Mouse (Mus musculus): ENCODE measurements at regions not wholly inside any gene's neighbourhood (a gene's known extent, or its start where the extent isn't known, plus 50 kb on each side); places are given as distances from the start of the nearest gene placed in this dataset.
A peak's percentile ranks its signal among the peaks of the same experiment; 100 is the strongest.

GRCm38 (mm10) chr8:89304116-89304515, 260.2 kb upstream of the Sall1 start:
- ATAC-seq: no peak
- Histone ChIP-seq H3K9ac (ENCODE audit: low read depth, low read length) (no peak overlapping the region), H3K27ac (ENCODE audit: low read length) (no peak overlapping the region), H3K27me3 (replicated peaks; ENCODE audit: control insufficient read depth, insufficient read depth, low read length) (no peaks in the 10 kb centered on the region), H3K4me2 (ENCODE audit: low read depth, low read length) (no peak overlapping the region), H3K4me1 (ENCODE audit: control insufficient read depth, insufficient read depth, low read length) (peaks cover 4% of the 10 kb centered on the region; the same call in 1 of the 2 replicates), H3K4me3 (ENCODE audit: low read length) (no peak overlapping the region), H3K9me3 (ENCODE audit: control insufficient read depth, low read length) (no peaks in the 10 kb centered on the region), H3K36me3 (ENCODE audit: control insufficient read depth, insufficient read depth, low read length) (no peaks in the 10 kb centered on the region)
- 74% methylated on average over 10 of the region's 10 CpGs for WGBS

DNA sequence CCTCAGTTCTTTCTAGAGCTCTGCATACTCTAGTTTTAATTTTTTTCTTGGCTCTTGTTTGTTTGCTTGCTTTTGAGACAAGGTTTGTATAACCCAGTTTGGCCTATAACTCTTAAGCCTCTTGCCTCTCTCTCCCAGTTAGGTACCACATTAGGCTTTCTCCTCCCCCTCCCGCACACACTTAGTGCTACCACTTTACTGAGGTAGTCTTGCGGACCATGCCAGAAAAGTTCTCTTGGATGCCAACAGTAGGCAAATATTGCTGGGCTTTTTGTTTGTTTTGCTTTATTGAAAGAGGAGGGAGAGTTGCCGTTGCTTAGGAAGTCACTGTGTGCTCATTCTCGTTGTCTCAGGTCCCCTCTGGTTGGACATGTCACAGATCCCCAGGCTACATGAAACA, 259.4 kb upstream of the Sall1 start:
- WGBS: 71% methylated on average over 4 of the region's 4 CpGs
- no peaks in the 10 kb centered on the region for H3K27me3 ChIP-seq (replicated peaks; ENCODE audit: control insufficient read depth, insufficient read depth, low read length)

GRCm38 (mm10) chr8:89299637-89300036, 255.7 kb upstream of the Sall1 start:
- H3K4me1 ChIP-seq (ENCODE audit: control insufficient read depth, insufficient read depth, low read length): no peaks in the 10 kb centered on the region
- no peaks in the 10 kb centered on the region for H3K9me3 ChIP-seq (ENCODE audit: control insufficient read depth, low read length)
- no peak overlapping the region for H3K9ac ChIP-seq (ENCODE audit: low read depth, low read length)
- no peaks in the 10 kb centered on the region for H3K27me3 ChIP-seq (replicated peaks; ENCODE audit: control insufficient read depth, insufficient read depth, low read length)
- H3K36me3 ChIP-seq (ENCODE audit: control insufficient read depth, insufficient read depth, low read length): no peaks in the 10 kb centered on the region
- WGBS: 65% methylated on average over 4 of the region's 4 CpGs
- no peak overlapping the region for H3K4me2 ChIP-seq (ENCODE audit: low read depth, low read length)
- no peak overlapping the region for H3K4me3 ChIP-seq (ENCODE audit: low read length)
- no peak overlapping the region for H3K27ac ChIP-seq (ENCODE audit: low read length)
- no peak for ATAC-seq

More for the DNA sequence above, 259.4 kb upstream of the Sall1 start:
- Histone ChIP-seq H3K4me1 (ENCODE audit: control insufficient read depth, insufficient read depth, low read length) (peaks cover 4% of the 10 kb centered on the region; the same call in 1 of the 2 replicates), H3K4me3 (ENCODE audit: low read length) (no peak overlapping the region), H3K27ac (ENCODE audit: low read length) (no peak overlapping the region), H3K4me2 (ENCODE audit: low read depth, low read length) (no peak overlapping the region), H3K9me3 (ENCODE audit: control insufficient read depth, low read length) (no peaks in the 10 kb centered on the region), H3K9ac (ENCODE audit: low read depth, low read length) (no peak overlapping the region), H3K36me3 (ENCODE audit: control insufficient read depth, insufficient read depth, low read length) (no peaks in the 10 kb centered on the region)
- ATAC-seq: no peak

DNA sequence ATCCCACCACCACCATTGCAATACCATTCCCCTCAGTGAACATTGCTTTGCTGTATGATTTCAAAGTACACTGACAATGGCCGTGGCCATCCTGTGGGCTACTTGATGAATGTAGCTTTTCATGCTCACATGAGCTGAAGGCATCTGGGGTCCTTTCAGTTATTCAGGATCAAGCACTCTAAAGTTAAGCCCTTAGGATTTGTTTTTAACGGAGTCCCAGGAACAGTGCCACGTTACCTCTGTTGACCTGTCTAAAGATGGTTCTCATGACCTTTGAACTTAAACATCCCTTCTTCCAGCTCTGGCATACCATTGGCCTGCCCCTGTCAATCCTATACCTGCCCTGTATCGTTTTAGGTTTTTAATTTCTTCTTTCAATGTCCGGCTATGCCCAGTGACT, 251.7 kb upstream of the Sall1 start:
- ATAC-seq: no peak
- H3K27me3 ChIP-seq (replicated peaks; ENCODE audit: control insufficient read depth, insufficient read depth, low read length): no peaks in the 10 kb centered on the region
- 63% methylated on average over 5 of the region's 5 CpGs for WGBS
- no peak overlapping the region for H3K4me3 ChIP-seq (ENCODE audit: low read length)
- no peak overlapping the region for H3K27ac ChIP-seq (ENCODE audit: low read length)
- no peak overlapping the region for H3K4me2 ChIP-seq (ENCODE audit: low read depth, low read length)
- H3K9me3 ChIP-seq (ENCODE audit: control insufficient read depth, low read length): no peaks in the 10 kb centered on the region
- no peaks in the 10 kb centered on the region for H3K36me3 ChIP-seq (ENCODE audit: control insufficient read depth, insufficient read depth, low read length)
- no peaks in the 10 kb centered on the region for H3K4me1 ChIP-seq (ENCODE audit: control insufficient read depth, insufficient read depth, low read length)
- no peak overlapping the region for H3K9ac ChIP-seq (ENCODE audit: low read depth, low read length)

DNA sequence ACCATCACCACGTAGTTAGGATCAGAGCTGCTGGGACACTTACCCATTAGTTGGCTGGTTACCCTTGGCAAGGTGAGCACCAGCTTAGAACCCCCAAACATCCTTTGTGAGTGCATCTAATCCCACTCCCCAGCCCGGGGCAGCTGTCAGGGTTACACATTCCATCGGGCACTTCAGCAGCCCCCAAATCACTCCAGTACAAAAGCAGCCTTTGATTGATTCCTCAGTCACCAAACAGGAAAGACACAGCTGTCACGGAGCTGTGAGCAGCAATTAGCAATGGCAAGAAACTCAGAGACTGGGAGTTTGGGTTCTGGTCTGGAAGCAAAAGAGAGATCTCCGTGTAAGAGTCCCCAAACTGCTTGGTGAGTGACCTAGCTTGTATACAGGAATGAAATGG, 245.1 kb upstream of the Sall1 start:
- Histone ChIP-seq H3K4me1 (ENCODE audit: control insufficient read depth, insufficient read depth, low read length) (no peaks in the 10 kb centered on the region), H3K27ac (ENCODE audit: low read length) (no peak overlapping the region), H3K36me3 (ENCODE audit: control insufficient read depth, insufficient read depth, low read length) (no peaks in the 10 kb centered on the region), H3K9me3 (ENCODE audit: control insufficient read depth, low read length) (no peaks in the 10 kb centered on the region), H3K9ac (ENCODE audit: low read depth, low read length) (no peak overlapping the region), H3K4me3 (ENCODE audit: low read length) (no peak overlapping the region), H3K27me3 (replicated peaks; ENCODE audit: control insufficient read depth, insufficient read depth, low read length) (no peaks in the 10 kb centered on the region), H3K4me2 (ENCODE audit: low read depth, low read length) (no peak overlapping the region)
- WGBS: 16% methylated on average over 5 of the region's 5 CpGs
- no peak for ATAC-seq

- Histone ChIP-seq H3K4me2 (ENCODE audit: low read depth, low read length) (no peak overlapping the region), H3K36me3 (ENCODE audit: control insufficient read depth, insufficient read depth, low read length) (no peaks in the 10 kb centered on the region), H3K27me3 (replicated peaks; ENCODE audit: control insufficient read depth, insufficient read depth, low read length) (no peaks in the 10 kb centered on the region), H3K9ac (ENCODE audit: low read depth, low read length) (no peak overlapping the region), H3K27ac (ENCODE audit: low read length) (peak overlapping the region; percentile 38; the same call in 1 of the 2 replicates), H3K4me3 (ENCODE audit: low read length) (no peak overlapping the region), H3K4me1 (ENCODE audit: control insufficient read depth, insufficient read depth, low read length) (no peaks in the 10 kb centered on the region), H3K9me3 (ENCODE audit: control insufficient read depth, low read length) (no peaks in the 10 kb centered on the region)
- peak; percentile 78 for ATAC-seq
- 76% methylated on average over 14 of the region's 14 CpGs for WGBS
Measured at GRCm38 (mm10) chr8:89284871-89285564, 241.1 kb upstream of the Sall1 start.

DNA sequence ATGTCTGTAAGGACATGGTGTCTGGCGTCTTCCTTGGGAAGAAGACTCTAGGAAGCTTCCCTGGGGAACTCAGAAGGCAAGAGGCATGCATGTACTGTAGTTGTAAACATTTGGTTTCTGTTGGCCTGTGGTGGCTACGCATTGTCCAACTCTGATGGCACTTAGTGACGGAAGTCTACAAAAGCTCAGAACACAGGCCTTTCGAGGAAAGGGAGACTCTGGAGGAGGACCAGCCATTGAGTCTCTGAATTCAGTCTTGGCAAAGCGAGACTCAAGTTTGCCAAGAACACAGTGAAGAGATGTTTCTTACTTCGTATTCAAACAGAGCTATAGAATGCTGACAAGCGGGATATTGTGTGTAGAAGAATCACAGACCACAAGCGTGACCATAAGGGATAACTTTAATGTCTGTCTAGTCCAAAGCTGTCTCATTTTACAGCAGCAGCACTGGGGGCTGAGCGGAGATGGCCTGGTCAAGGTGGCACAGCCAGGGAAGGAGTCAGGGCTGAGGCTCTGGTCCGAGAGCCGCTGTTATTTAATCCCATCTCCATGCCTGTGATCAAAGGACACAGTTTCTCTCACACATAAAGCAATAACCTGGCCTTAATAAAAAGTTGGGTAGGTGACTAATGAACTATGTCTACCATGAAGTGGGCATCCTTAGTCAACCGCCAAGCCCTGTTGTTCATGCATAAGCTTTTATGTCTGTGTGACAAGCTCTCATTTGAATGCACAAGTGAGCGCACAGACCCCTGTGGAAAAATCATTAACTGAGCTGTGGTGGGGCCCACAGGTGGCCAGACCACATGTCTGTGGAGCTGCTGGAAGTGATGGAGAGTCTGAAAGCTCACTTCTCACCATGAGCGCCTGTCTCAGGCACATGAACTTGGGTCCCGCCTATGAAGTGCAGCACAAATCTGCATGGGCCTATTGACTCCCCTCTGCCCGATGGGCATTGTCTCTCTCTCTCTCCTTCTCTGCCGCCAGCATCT, 239.4 kb upstream of the Sall1 start:
- no peak overlapping the region for H3K27ac ChIP-seq (ENCODE audit: low read length)
- ATAC-seq: no peak
- no peak overlapping the region for H3K4me2 ChIP-seq (ENCODE audit: low read depth, low read length)
- no peaks in the 10 kb centered on the region for H3K4me1 ChIP-seq (ENCODE audit: control insufficient read depth, insufficient read depth, low read length)
- no peak overlapping the region for H3K9ac ChIP-seq (ENCODE audit: low read depth, low read length)
- H3K36me3 ChIP-seq (ENCODE audit: control insufficient read depth, insufficient read depth, low read length): no peaks in the 10 kb centered on the region
- WGBS: 90% methylated on average over 17 of the region's 17 CpGs
- no peak overlapping the region for H3K4me3 ChIP-seq (ENCODE audit: low read length)
- no peaks in the 10 kb centered on the region for H3K27me3 ChIP-seq (replicated peaks; ENCODE audit: control insufficient read depth, insufficient read depth, low read length)
- H3K9me3 ChIP-seq (ENCODE audit: control insufficient read depth, low read length): no peaks in the 10 kb centered on the region

- no peak overlapping the region for H3K4me3 ChIP-seq (ENCODE audit: low read length)
- peak; percentile 93 for ATAC-seq
- H3K36me3 ChIP-seq (ENCODE audit: control insufficient read depth, insufficient read depth, low read length): no peaks in the 10 kb centered on the region
- no peak overlapping the region for H3K9ac ChIP-seq (ENCODE audit: low read depth, low read length)
- WGBS: 55% methylated on average over 3 of the region's 3 CpGs
- no peaks in the 10 kb centered on the region for H3K4me1 ChIP-seq (ENCODE audit: control insufficient read depth, insufficient read depth, low read length)
- H3K27ac ChIP-seq (ENCODE audit: low read length): peak overlapping the region; percentile 75
- no peak overlapping the region for H3K4me2 ChIP-seq (ENCODE audit: low read depth, low read length)
- no peaks in the 10 kb centered on the region for H3K27me3 ChIP-seq (replicated peaks; ENCODE audit: control insufficient read depth, insufficient read depth, low read length)
- H3K9me3 ChIP-seq (ENCODE audit: control insufficient read depth, low read length): no peaks in the 10 kb centered on the region
Measured at GRCm38 (mm10) chr8:89279844-89280243, 235.9 kb upstream of the Sall1 start.

- 80% methylated on average over 6 of the region's 6 CpGs for WGBS
Measured at GRCm38 (mm10) chr8:89279142-89279541, 235.2 kb upstream of the Sall1 start.

More at GRCm38 (mm10) chr8:89279142-89279541, 235.2 kb upstream of the Sall1 start:
- ATAC-seq: no peak
- H3K27ac ChIP-seq (ENCODE audit: low read length): no peak overlapping the region
- H3K4me2 ChIP-seq (ENCODE audit: low read depth, low read length): no peak overlapping the region
- H3K9ac ChIP-seq (ENCODE audit: low read depth, low read length): no peak overlapping the region
- H3K4me3 ChIP-seq (ENCODE audit: low read length): no peak overlapping the region
- no peaks in the 10 kb centered on the region for H3K9me3 ChIP-seq (ENCODE audit: control insufficient read depth, low read length)
- no peaks in the 10 kb centered on the region for H3K36me3 ChIP-seq (ENCODE audit: control insufficient read depth, insufficient read depth, low read length)
- H3K4me1 ChIP-seq (ENCODE audit: control insufficient read depth, insufficient read depth, low read length): no peaks in the 10 kb centered on the region
- no peaks in the 10 kb centered on the region for H3K27me3 ChIP-seq (replicated peaks; ENCODE audit: control insufficient read depth, insufficient read depth, low read length)

Data from intestine, embryonic 16.5 days (tissue).